Mouse (Mus musculus): ENCODE results near the gene Ambra1.

Gene Ambra1

DNA sequence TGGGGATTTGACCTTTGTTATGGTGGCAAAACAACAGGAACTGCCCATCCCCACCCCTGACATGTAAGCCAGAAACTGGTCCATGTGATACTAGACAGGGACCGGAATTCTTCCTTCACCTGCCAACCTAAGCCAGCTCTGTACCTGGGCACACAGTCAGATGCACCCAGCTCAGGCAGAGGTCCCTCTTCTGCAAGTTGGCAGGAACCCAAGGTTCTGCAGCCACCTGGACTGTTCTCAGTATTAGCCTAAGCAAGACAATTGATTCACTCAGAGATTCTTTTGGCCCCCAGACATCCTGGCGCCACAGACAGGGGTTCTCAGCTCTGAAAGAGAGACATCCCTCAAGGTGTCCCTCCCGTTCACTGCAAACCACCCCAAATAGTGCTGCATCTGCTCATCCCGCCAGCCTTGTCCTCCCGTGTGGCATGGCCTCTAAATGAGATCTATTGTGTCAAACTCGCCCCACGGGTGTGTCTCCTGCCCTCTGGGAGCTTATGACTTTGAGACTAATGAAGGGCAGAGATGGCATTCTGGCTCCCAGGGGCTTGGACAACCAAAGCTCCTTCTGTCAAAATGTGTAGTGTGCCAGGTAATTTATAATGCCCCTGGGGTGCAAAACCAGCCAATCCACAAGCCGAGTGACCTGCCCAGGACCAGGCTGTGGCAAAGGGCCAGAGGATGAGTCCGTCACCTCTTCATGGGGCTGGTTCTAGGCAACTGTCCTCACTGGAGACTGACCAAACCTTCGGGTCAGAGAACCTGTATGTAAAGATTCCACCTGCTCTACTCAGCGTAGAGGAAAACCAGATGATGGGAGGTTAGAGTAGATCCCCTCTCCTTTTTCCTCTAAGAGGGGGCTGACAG, 229.8 kb downstream of the Ambra1 start:
- no peak for DNase-seq (ENCODE audit: low read depth, low spot score)

- DNase-seq (ENCODE audit: low read depth, low spot score), result no peak
Observed at GRCm38 (mm10) chr2:91960459-91960858, 230.5 kb downstream of the Ambra1 start.

- DNase-seq (ENCODE audit: low read depth, low spot score), result no peak
Observed at GRCm38 (mm10) chr2:91961901-91962761, 232.2 kb downstream of the Ambra1 start.

- no peak for DNase-seq (ENCODE audit: low read depth, low spot score)
Observed at GRCm38 (mm10) chr2:91962864-91963401, 233.0 kb downstream of the Ambra1 start.

DNA sequence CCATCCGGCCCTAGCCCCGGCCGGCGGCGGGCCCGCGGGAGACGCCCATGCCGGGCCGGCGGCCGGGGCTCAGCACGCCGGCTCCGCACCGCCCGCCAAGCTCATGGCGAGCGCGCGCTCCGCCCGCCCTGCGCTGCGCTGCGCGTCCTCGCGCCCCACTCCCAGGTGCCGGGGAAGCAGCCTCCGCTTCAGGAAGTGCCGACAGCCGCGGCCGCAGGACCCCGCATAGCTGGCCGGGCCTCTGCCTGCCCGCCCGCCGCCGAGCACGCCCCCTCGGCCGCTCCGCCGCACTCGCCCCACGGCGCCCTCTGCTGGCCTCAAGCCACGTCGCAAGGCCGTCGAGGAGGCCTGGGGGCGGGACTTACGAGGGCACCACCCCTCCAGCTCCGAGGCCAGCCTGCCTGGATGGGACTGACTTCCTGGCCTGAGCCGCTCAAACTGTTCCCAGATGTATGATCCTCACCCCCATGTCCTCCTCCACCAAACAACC, 233.6 kb downstream of the Ambra1 start:
- DNase-seq (ENCODE audit: low read depth, low spot score), result peak; percentile 91

DNA sequence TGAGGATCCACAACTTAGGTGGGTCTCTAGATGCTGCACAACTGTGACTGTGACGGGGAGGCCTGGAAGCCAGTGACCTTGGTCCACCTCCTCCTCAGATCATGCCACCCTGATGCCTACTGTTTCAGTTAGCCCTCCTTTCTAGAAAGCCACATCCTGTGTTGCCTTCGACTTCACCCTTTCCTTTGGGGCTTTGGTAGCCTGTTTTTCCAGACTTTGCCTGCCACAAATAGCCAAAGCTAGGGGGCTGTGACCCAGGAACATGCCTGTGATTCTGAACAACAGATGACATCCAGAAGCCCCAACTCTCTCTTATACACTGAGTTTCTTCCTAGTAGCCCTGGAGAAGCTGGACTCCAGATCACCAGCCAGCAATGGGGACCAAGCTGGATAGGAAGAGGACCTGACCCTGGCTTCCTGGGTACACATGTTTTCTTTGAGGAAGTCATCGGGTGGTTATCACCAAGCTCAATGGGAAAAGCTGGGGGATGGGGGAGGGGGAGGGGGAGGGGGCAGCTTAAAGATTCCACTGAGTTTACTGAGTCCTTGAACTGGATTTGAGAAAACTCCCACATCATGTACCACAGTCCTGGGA, 234.8 kb downstream of the Ambra1 start:
- no peak for DNase-seq (ENCODE audit: low read depth, low spot score)

- DNase-seq (ENCODE audit: low read depth, low spot score), result no peak
Observed at GRCm38 (mm10) chr2:91965417-91965816, 235.5 kb downstream of the Ambra1 start.

DNA sequence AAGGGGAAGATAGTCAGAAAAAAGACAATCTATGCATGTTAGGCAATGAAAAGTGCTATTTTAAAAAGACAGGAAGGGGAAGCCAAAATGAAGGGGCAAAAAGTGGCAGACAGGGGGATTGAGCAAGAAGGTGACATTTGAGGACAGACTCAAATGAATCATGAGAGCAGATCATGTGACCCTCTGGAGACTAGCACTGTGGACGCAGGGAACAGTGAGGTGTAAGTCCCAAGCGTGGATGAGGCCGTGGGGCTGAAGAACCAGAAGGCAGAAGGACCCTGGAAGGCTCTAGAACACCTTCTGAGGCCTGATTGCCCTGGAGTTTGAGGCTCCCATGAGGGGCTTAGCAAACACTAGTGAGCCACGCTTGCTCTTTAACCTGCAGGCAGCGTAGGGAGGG, 236.4 kb downstream of the Ambra1 start:
- no peak for DNase-seq (ENCODE audit: low read depth, low spot score)

- no peak for DNase-seq (ENCODE audit: low read depth, low spot score)
Observed at GRCm38 (mm10) chr2:91967962-91968361, 238.0 kb downstream of the Ambra1 start.

All from ES-CJ7 (cell line).